Mouse (Mus musculus) cerebellum, adult 8-10 months (tissue): ENCODE data around the gene Tkfc.
"Not testable (repeated sequence)": the region's sequence is repeated elsewhere in the genome, so short reads cannot be mapped to it uniquely, and the experiment has no call there.

ENCODE experiments used
- DNase-seq: peaks from one replicate; pipeline ENCODE4 v3.0.0; 2022

Gene Tkfc

DNA sequence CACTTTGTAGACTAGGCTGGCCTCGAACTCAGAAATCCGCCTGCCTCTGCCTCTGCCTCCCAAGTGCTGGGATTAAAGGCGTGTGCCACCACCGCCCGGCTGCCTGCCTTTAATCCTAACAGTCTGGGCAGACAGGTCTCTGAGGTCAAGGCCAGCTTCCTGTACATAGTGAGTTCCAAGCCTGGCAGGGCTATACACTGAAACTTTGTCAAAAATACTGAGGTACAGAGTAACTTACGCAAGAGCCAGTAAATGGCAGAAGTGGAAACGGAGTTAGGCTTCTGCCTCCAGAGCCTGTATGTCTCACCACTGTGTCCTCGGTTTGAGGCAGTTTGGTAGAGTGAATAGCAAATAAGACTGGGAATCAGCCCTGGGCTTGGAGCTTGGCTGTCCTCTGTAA, 18.2 kb downstream of the Tkfc start:
- DNase-seq = no peak

GRCm38 (mm10) chr19:10585112-10585511, 20.3 kb downstream of the Tkfc start:
- no peak for DNase-seq

DNA sequence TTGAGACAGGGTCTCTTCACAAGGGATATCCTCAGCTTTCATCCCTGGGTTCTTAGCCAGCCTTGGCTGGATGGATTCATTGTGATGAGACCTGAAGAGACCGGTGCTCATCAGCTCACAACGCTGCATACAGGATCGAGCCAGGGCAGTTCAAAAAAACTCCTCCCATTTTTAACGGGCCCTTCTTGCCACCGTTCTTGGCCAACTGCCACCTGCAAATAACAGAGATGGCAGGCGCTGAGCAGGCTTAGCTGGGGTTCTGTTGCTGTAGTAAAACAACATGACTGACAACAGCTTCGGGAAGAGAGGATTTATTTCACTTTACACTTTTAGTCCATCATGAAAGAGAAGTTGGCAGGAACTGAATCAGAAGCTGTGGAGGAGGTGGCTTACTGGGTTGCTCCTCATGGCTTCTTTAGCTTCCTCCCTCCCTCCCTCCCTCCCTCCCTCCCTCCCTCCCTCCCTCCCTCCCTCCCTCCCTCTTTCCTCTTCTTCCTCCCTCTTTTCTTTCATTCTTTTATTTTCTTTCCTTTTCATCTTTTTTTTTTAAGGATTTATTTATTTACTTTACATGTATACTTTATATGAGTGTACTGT, 21.8 kb downstream of the Tkfc start:
- no peak for DNase-seq

DNA sequence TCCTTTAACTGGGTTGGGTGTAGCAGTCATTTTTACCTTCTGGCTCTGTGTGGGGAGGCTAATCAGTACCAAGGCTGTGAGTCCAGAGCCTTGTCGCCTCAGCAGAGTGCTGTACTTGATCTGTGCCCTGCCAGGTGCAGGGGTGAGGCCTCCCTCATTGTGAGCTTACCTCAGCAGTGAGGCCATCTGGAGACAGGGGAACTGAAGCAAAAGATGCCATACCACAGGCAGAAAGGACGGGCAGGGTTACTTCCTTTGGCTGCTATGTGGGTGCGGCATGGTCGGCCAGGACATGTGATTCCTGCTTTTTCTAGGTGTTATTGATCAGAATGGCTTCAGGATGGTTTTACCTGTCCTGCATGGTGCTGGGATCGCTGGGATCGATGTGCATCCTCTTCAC, 23.5 kb downstream of the Tkfc start:
- DNase-seq = no peak

- no peak for DNase-seq
Measured at GRCm38 (mm10) chr19:10580761-10581160, 24.7 kb downstream of the Tkfc start.

- DNase-seq = no peak
Measured at GRCm38 (mm10) chr19:10580102-10580501, 25.4 kb downstream of the Tkfc start.

DNA sequence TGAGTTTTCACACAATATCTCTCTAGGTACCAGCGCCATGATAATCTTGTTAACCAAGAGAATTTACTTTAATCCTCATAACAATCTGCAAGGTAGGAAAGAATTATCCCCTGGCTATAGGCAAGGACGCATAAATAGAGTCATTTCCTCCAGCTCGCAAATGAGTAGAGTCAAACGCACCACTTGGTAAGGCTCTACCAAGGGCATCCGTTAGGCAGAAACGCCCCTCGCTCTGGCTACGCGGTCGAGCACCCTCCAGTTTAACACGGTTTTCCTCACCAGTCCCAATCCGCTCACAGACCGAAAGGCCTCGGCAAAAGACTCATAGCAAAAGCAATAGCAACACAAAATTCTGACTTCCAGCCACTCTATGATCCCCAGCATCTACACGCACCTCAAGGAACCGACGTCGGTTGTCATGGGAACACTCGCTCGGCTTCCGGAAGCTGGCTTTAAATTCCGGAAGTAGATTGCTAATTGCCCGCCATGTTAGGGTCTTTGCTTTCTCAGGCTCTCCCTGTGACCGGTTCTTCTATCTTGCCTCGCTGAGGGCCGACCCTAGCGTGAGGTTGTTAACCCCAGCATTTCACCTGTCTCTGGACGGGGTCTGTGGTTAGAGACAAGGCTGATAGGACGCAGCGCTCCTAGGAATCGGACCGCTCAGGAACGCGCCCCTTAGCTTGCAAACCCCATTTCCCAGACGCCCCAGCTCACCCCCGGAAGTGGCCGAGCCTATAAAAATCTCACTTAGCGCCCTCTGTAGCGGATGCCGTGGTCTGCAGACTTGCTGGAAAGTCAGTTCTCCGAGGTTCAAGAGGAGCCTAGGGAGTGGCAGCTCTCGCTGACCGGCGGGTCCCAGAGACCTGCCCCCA, 28.5 kb downstream of the Tkfc start, which contains the start of the genes Cyb561a3 and Tmem138:
Gene Cyb561a3 (plus strand): TSS at position 483 of the 872 bp plus-strand sequence.
Gene Tmem138 (minus strand): TSS at position 673 of the 872 bp plus-strand sequence.
- peak; percentile 91 for DNase-seq

GRCm38 (mm10) chr19:10569627-10570026, 35.8 kb downstream of the Tkfc start:
- no peak for DNase-seq

GRCm38 (mm10) chr19:10565217-10565616, 40.2 kb downstream of the Tkfc start:
- DNase-seq = no peak

GRCm38 (mm10) chr19:10564278-10564677, 41.2 kb downstream of the Tkfc start:
- no peak for DNase-seq

DNA sequence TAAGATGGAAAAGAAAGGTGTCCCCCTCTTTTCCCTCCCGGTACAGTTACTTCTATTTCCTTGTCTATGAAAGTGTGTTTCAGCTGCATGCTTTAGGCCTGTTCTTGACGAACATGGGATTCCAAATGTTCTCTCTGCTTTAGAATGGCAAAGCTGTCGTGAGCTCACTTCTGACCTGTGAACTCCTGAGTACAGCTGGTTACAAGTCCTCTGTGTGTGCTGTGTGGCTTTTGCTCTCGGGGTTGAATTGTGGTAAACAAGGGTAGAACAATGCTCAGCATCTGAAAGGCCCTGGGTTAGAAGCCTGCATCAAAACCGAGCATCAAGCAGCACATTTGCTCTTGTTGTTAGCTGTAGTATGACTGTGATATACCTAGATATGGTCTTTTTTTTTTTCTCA, 43.1 kb downstream of the Tkfc start:
- DNase-seq = no peak

DNA sequence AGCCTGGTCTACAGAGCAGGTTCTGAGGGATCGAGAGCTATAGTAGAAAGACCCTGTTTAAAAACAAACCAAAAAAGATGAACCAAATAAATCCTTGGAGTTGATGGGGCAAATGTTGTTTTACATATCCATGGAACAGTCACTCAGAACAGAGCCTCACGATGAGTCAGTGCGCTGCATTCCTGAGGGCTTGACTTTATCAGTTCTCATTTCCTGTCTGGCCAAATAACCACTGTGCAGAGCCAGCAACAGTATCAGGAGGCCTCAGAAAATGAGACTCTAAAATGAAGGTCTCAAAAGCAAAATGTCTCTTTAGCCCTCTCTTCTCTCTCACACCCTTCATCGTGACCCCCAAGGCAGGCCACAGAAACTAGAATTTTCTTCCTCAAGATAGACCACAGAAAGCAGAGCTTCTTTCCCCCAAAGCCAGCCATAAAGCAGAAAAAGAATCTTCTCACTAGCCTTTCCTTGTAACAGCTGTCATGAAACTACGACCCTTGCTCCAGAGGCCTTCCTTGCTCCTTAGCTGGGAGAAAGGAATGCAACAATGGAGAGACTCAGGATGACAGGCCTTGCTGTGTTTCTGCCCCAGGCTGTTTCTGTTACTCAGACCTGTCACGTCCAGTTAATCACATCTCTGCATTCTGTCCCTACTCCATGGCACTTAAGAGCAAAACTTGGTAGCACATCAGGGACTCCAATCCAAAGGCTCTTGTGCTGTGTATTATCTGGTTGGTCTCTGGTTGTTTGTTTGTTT, 43.7 kb downstream of the Tkfc start:
- DNase-seq = no peak

- DNase-seq = no peak
Measured at GRCm38 (mm10) chr19:10560108-10560507, 45.3 kb downstream of the Tkfc start.

- not testable (repeated sequence) for DNase-seq
Measured at GRCm38 (mm10) chr19:10557837-10558375, 47.5 kb downstream of the Tkfc start.

DNA sequence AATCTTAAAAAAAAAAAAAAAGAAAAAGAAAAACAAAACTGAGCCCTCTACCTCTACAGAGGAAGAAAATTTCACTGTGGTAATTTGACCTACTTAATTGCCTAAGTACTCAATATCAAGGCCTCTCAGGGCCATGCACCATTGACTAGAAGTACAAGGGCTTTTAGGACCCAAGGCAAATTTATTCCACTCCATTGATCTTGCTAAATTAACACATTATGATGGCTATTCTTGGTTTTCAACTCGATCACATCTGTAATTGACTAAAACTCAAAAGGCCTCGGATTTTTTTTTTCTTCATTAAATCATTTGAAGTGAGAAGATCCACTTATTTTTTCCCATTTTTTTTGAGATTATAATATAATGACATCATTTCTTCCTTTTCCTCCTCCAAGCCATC, 48.0 kb downstream of the Tkfc start:
- no peak for DNase-seq

DNA sequence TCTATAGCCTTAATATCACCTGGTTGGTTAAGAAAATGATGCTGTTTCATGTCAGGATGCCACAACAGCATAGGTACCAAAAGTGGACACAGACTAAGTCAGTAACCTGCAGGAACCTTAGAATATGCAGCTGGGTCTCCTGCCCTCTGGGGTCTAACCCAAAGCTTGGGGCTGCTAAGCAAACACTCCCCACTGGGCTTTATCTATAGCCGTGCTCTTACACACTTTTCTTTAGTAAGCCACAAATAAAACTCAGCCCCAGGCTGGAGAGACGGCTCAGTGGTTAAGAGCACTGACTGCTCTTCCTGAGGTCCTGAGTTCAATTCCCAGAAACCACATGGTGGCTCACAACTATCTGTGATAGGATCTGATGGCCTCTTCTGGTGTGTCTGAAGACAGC, 48.5 kb downstream of the Tkfc start:
- no peak for DNase-seq

- peak; percentile 82 for DNase-seq
Measured at GRCm38 (mm10) chr19:10555624-10556510, 49.6 kb downstream of the Tkfc start, which contains the start of gene Tmem216. Gene Tmem216, minus strand, starts transcription at chr19:10556238.

DNA sequence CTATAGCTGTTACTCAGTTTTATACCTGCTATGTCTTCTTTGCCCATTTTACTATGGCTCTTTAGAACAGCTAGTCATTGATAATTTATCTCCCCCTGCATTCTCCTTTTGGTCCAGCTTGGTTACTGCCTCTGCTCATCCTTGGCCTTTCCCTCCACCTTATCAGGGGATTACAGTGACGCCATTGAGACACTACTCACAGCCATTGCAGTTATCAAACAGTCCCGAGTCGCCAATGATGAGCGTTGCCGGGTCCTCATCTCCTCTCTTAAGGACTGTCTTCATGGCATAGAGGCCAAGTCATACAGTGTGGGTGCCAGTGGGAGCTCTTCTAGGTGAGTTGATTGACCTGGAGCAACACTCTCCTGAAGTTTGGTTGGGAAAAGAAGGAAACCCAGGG, 66.0 kb downstream of the Tkfc start:
- DNase-seq = no peak
